Mouse (Mus musculus) liver, embryonic 14.5 days (tissue): Measurements from ENCODE around the gene Ramp2. TPM values are rescaled to one million over a fixed set of nuclear protein-coding genes. Genes with fewer than 3 reads are reported as not detected.

ENCODE experiments used
- ATAC-seq: fragments of 200-750 bp; cut with Nextera tagmentation; 2 replicates; pipeline ENCODE4 v1.8.0; 2017; ENCODE audit warnings: moderate number of reproducible peaks, mild to moderate bottlenecking, moderate library complexity; ENCODE audit not compliant: insufficient read depth
- DNase-seq, 3 experiments: peaks; one replicate each; pipeline ENCODE4 v3.0.0-alpha.2; 2012 to 2013; ENCODE audit warnings: low read depth in 3 of 3, low spot score in 3 of 3
- H3K27ac ChIP-seq: fragments of 300-500 bp; sonication (generic); 2 replicates; pipeline ENCODE4 v1.5.1; 2014; ENCODE audit warnings: moderate library complexity, mild to moderate bottlenecking, control low read depth, inconsistent platforms
- H3K27me3 ChIP-seq: fragments of 300-500 bp; sonication (generic); 2 replicates; pipeline ENCODE4 v1.6.1; 2014; ENCODE audit warnings: mild to moderate bottlenecking, low read length, moderate library complexity; ENCODE audit not compliant: control insufficient read depth, insufficient read depth
- H3K36me3 ChIP-seq: fragments of 300-500 bp; sonication (generic); replicated peaks from 2 replicates; pipeline ENCODE4 v1.6.1; 2014; ENCODE audit warnings: low read depth; ENCODE audit not compliant: control insufficient read depth, insufficient read depth
- H3K4me1 ChIP-seq, 2 experiments: fragments of 200-500 bp in 1 of 2; fragments of 300-500 bp in 1 of 2; sonication (generic) in 1 of 2; replicated peaks; 2 replicates each; pipeline ENCODE4 v1.6.1; 2012 to 2014; ENCODE audit warnings: antibody characterized with exemption in 1 of 2, inconsistent platforms in 1 of 2, low read length in 1 of 2; ENCODE audit not compliant: control insufficient read depth in 2 of 2, insufficient read depth in 2 of 2
- H3K4me2 ChIP-seq: fragments of 300-500 bp; sonication (generic); 2 replicates; pipeline ENCODE4 v1.6.1; 2014; ENCODE audit warnings: low read depth, mild to moderate bottlenecking, control low read depth, moderate library complexity
- H3K4me3 ChIP-seq, 2 experiments: fragments of 200-500 bp in 1 of 2; fragments of 300-500 bp in 1 of 2; sonication (generic) in 1 of 2; 2 replicates each; pipeline ENCODE4 v1.5.1; 2012 to 2014; ENCODE audit warnings: low read depth in 2 of 2, low read length in 2 of 2, mild to moderate bottlenecking in 2 of 2, control low read depth in 1 of 2, inconsistent platforms in 1 of 2, moderate library complexity in 1 of 2; ENCODE audit not compliant: insufficient read depth in 1 of 2
- H3K9ac ChIP-seq: fragments of 300-500 bp; sonication (generic); replicated peaks from 2 replicates; pipeline ENCODE4 v1.6.1; 2014; ENCODE audit warnings: mild to moderate bottlenecking, control low read depth, moderate library complexity
- H3K9me3 ChIP-seq: fragments of 300-500 bp; sonication (generic); 2 replicates; pipeline ENCODE4 v1.6.1; 2016; ENCODE audit warnings: low read length, mixed read lengths; ENCODE audit not compliant: control insufficient read depth
- CTCF ChIP-seq: IDR thresholded peaks from 2 replicates; pipeline ENCODE4 v1.5.1; 2016; ENCODE audit warnings: antibody characterized with exemption, low read depth, control low read depth
- EP300 ChIP-seq: IDR thresholded peaks from 2 replicates; pipeline ENCODE4 v1.6.1; 2016; ENCODE audit warnings: antibody characterized with exemption, low read depth
- WGBS: fragments of 180-500 bp; shearing (Covaris S2); extraction: QIAGEN DNeasy Blood & Tissue Kit; methylation state at CpG from one replicate; pipeline ENCODE4 v1.1.7; 2014; ENCODE audit not compliant: insufficient replicate concordance; 5-methylcytosine and 5-hydroxymethylcytosine counted together
- polyA plus RNA-seq, 2 experiments: library from polyadenylated mRNA; depleted of rRNA in 1 of 2; stranded (reverse) in 1 of 2; unstranded in 1 of 2; fragments of >200 nt; fragmentation: Nextera tagmentation in 1 of 2; extraction: Ambion mirVana in 1 of 2; gene quantifications; 2 replicates each; pipeline versions ENCODE4 v1.2.1 to v1.2.3; 2012 to 2014

Ramp2 gene
- polyA plus RNA-seq, 2 experiments: 15.1 to 19.0 TPM

- 5% methylated on average over 24 of the region's 24 CpGs for WGBS
- Histone ChIP-seq H3K4me1 (peaks cover 20 to 28% of the 10 kb centered on the region in 2 experiments), H3K4me3 (peak overlapping the region; percentile 64 to 76), H3K27ac (no peak overlapping the region), H3K36me3 (peaks cover 3% of the 10 kb centered on the region), H3K9ac (peak overlapping the region; percentile 36; the same call in 1 of the 2 replicates), H3K27me3 (peaks cover 48% of the 10 kb centered on the region), H3K4me2 (peak overlapping the region; percentile 97), H3K9me3 (no peaks in the 10 kb centered on the region)
- no peak for DNase-seq
- no peak for TF ChIP-seq EP300
- TF ChIP-seq CTCF: 0 out of 2 replicates have a peak, but pooled peaks have one; percentile 15
- ATAC-seq: no peak
Observed at GRCm38 (mm10) chr11:101262272-101262967, 16.6 kb downstream of the Ramp2 start.

DNA sequence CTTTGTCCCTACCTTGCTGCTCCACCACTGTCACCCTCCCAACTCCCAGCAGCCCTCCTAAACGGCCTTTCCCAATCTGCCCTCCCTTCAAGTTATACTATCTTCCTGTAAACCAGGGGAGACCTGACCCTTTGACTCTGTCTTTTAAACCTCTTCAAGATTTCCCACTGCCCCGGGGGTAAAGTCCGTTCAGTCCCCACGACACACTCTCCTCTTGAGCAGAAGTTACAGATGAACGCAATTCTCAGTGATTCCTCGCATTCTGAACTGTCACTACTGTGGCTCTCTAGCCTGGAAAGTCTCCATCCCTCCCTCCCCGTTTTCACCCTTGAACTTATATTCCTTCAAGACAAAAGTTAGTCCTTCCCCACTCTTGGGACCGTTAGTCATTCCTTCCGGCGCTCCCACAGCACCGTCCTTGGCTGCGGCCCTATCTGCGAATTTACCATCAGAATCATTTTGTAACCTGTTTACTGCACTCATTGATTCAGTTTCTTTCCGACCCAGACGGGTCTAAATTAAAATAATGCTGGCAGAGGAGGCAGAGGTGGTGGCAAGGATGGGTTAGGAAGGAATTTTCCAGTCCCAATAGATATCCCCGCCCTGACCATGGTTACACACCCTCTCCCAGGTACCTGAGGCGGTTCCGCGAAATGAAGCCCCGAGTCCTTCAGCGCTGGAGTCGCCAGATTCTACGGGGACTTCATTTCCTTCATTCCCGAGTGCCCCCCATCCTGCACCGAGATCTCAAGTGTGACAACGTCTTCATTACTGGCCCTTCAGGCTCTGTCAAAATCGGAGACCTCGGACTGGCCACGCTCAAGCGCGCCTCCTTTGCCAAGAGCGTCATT lies 17.5 kb downstream of the Ramp2 start:
- Histone ChIP-seq H3K4me3 (no peak overlapping the region), H3K9me3 (no peaks in the 10 kb centered on the region), H3K27me3 (peaks cover 48% of the 10 kb centered on the region), H3K36me3 (no peaks in the 10 kb centered on the region; the same call in 1 of the 2 replicates), H3K4me2 (peak overlapping the region; percentile 97; the same call in 1 of the 2 replicates), H3K4me1 (peaks cover 20 to 25% of the 10 kb centered on the region in 2 experiments), H3K9ac (no peak overlapping the region), H3K27ac (no peak overlapping the region)
- WGBS: 14% methylated on average over 32 of the region's 32 CpGs
- ATAC-seq (no peak), DNase-seq (no peak)
- TF ChIP-seq CTCF: no peak
- TF ChIP-seq EP300: no peak

GRCm38 (mm10) chr11:101263989-101264280 lies 18.1 kb downstream of the Ramp2 start:
- Histone ChIP-seq H3K36me3 (no peaks in the 10 kb centered on the region; the same call in 1 of the 2 replicates), H3K4me3 (no peak overlapping the region), H3K9me3 (no peaks in the 10 kb centered on the region), H3K4me1 (peaks cover 14 to 22% of the 10 kb centered on the region in 2 experiments), H3K27me3 (peaks cover 48% of the 10 kb centered on the region), H3K27ac (no peak overlapping the region), H3K9ac (no peak overlapping the region), H3K4me2 (no peak overlapping the region)
- WGBS: 40% methylated on average over 3 of the region's 3 CpGs
- no peak for TF ChIP-seq CTCF
- TF ChIP-seq EP300: no peak
- no peak for ATAC-seq
- DNase-seq: no peak

GRCm38 (mm10) chr11:101264954-101265471 lies 19.2 kb downstream of the Ramp2 start:
- peaks cover 48% of the 10 kb centered on the region for H3K27me3 ChIP-seq
- H3K27ac ChIP-seq: no peak overlapping the region
- no peaks in the 10 kb centered on the region for H3K9me3 ChIP-seq
- TF ChIP-seq CTCF: no peak
- TF ChIP-seq EP300: no peak
- WGBS: 11% methylated on average over 31 of the region's 31 CpGs
- no peak for DNase-seq
- H3K4me2 ChIP-seq: no peak overlapping the region
- no peak for ATAC-seq
- H3K36me3 ChIP-seq: no peaks in the 10 kb centered on the region
- H3K4me1 ChIP-seq: peaks cover 10 to 20% of the 10 kb centered on the region in 2 experiments
- no peak overlapping the region for H3K4me3 ChIP-seq
- H3K9ac ChIP-seq: no peak overlapping the region

DNA sequence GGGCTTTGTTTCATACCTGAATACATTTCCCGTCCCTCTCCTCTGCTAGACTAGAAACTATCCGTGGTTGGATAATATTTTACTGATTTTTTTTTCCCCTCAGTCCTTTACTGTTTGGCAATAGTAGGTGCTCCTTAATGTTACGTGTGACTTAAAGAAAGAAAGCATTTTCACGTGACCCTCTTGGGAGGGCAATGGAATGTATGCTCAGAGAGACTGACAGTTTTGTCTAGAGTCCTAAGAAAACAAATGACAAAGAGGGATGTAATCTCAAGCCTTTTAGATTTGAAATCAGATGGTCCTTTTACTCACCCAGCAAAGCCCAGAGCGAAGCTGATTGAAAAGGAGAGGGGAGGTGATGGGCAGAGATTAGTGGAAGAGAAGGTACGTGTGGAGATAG lies 20.1 kb downstream of the Ramp2 start:
- Histone ChIP-seq H3K4me1 (peaks cover 10 to 21% of the 10 kb centered on the region in 2 experiments), H3K27me3 (peaks cover 48% of the 10 kb centered on the region), H3K9ac (no peak overlapping the region), H3K4me3 (no peak overlapping the region), H3K9me3 (no peaks in the 10 kb centered on the region), H3K36me3 (no peaks in the 10 kb centered on the region), H3K4me2 (no peak overlapping the region), H3K27ac (no peak overlapping the region)
- DNase-seq (no peak), ATAC-seq (no peak)
- TF ChIP-seq CTCF: no peak
- TF ChIP-seq EP300: no peak
- WGBS: 42% methylated on average over 6 of the region's 6 CpGs
